Mouse (Mus musculus) thymus, adult 2 months (tissue): ENCODE measurements around the gene Dut. TPM values are rescaled to one million over a fixed set of nuclear protein-coding genes. Genes with fewer than 3 reads are reported as not detected.

ENCODE experiments used
- DNase-seq: peaks from one replicate; pipeline ENCODE4 v3.0.0; 2021
- H3K27ac ChIP-seq: fragments of 200-500 bp; 2 replicates; pipeline ENCODE4 v1.5.1; 2012; ENCODE audit warnings: low read length, control low read depth; ENCODE audit not compliant: control insufficient read depth, insufficient read depth
- H3K27me3 ChIP-seq: fragments of 200-500 bp; 2 replicates; pipeline ENCODE4 v1.6.1; 2012; ENCODE audit warnings: mild to moderate bottlenecking, low read length, moderate library complexity, mixed read lengths; ENCODE audit not compliant: control insufficient read depth, insufficient read depth
- H3K36me3 ChIP-seq: fragments of 200-500 bp; 2 replicates; pipeline ENCODE4 v1.6.1; 2012; ENCODE audit warnings: mild to moderate bottlenecking, low read length, moderate library complexity; ENCODE audit not compliant: control insufficient read depth, insufficient read depth
- H3K4me1 ChIP-seq: fragments of 200-500 bp; replicated peaks from 2 replicates; pipeline ENCODE4 v1.6.1; 2012; ENCODE audit warnings: low read length; ENCODE audit not compliant: control insufficient read depth, insufficient read depth
- H3K4me3 ChIP-seq: fragments of 200-500 bp; 2 replicates; pipeline ENCODE4 v1.5.1; 2012; ENCODE audit warnings: mild to moderate bottlenecking, low read length, control low read depth, moderate library complexity; ENCODE audit not compliant: control insufficient read depth, insufficient read depth
- CTCF ChIP-seq: fragments of 200-500 bp; IDR thresholded peaks from 2 replicates; pipeline ENCODE4 v1.5.1; 2012; ENCODE audit warnings: mild to moderate bottlenecking, control low read depth, low read length, moderate library complexity, borderline replicate concordance; ENCODE audit not compliant: control insufficient read depth, poor library complexity, insufficient read depth; ENCODE audit errors: extremely low read depth
- POLR2A ChIP-seq: fragments of 200-500 bp; IDR thresholded peaks from 2 replicates; pipeline ENCODE4 v1.6.1; 2012; ENCODE audit warnings: mild to moderate bottlenecking, low read length, control low read depth, moderate library complexity; ENCODE audit not compliant: control insufficient read depth, poor library complexity, insufficient read depth; ENCODE audit errors: extremely low read depth
- WGBS: fragments of 180-500 bp; shearing (Covaris S2); methylation state at CpG from one replicate; pipeline ENCODE4 v1.1.7; 2018; 5-methylcytosine and 5-hydroxymethylcytosine counted together
- polyA plus RNA-seq: library from polyadenylated mRNA; depleted of rRNA; stranded (reverse); fragments of >200 nt; gene quantifications from 2 replicates; pipeline ENCODE4 v1.2.3, GENCODE M21; 2012

The Dut gene
- polyA plus RNA-seq, 1 experiment, result 78.6 TPM

DNA sequence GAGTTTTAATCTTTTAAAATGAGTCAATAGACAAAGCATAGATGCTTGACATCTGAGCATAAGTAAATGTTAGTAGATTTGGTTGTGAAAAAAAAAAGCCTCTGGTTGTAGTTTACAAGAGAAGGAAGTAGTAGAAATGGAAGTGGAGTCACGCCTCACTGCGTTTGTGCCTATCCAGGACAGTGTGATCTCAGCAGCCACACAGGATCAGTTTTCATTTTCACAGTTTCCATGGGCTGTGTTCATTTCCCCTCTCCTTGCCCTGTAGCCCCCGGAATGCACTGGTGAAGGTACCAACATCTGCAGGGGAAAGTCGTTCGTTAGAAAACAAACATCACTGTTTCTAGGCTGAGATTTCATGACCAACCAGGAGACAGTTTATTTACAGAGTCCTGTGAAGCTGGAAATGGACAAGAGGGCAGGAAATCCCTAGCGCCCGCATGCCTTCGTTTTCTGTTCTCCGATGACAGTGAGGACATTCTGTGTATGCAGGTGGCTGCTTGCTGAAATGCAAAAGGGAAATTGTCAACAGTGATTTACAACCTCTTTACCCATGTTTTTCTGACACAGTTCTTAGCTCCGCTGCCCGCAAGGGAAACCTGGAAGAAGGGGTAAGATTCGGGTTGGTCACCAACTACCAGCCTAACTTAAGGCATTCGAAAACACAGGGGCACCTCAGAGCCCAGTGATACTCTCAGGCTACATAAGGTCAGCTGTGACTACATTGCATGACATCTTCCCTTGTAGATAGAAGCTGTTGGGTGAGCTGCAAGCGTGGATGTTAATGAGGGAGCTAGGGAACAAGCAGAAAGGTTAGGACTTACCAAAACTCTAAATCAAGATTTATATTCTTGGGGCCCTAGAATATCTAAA, 35.6 kb downstream of the Dut start:
- H3K27me3 ChIP-seq, result no peaks in the 10 kb centered on the region
- H3K27ac ChIP-seq, result no peak overlapping the region
- 13% methylated on average over 14 of the region's 14 CpGs for WGBS
- H3K36me3 ChIP-seq, result no peaks in the 10 kb centered on the region
- no peak overlapping the region for H3K4me3 ChIP-seq
- TF ChIP-seq CTCF, result no peak
- no peak for TF ChIP-seq POLR2A
- H3K4me1 ChIP-seq, result 0 out of 2 replicates have a peak, but pooled peaks cover 3% of the 10 kb centered on the region
- DNase-seq, result no peak

DNA sequence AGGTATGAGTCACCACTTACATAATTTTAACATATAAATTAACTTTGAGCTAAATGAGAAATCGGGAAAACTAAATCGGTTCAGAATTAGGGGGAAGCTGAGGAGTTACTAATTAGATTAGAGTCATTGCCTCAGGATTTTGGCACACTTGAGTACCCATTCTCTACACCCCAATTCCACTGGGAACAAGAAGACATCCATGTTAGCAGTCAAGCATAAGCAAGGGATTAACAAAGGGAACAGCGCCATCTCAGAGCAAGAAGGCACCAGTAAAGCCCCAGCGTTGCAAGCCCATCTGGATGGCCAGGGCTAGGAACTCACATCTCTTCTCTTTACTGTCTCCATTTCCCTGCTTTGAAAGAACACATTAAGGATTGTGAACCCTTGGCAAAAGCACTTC, 38.8 kb downstream of the Dut start:
- WGBS, result 94% methylated on average over 4 of the region's 4 CpGs
- Histone ChIP-seq H3K4me3 (no peak overlapping the region), H3K36me3 (no peaks in the 10 kb centered on the region), H3K27me3 (no peaks in the 10 kb centered on the region), H3K27ac (no peak overlapping the region), H3K4me1 (no peaks in the 10 kb centered on the region)
- no peak for TF ChIP-seq CTCF
- no peak for TF ChIP-seq POLR2A
- no peak for DNase-seq

DNA sequence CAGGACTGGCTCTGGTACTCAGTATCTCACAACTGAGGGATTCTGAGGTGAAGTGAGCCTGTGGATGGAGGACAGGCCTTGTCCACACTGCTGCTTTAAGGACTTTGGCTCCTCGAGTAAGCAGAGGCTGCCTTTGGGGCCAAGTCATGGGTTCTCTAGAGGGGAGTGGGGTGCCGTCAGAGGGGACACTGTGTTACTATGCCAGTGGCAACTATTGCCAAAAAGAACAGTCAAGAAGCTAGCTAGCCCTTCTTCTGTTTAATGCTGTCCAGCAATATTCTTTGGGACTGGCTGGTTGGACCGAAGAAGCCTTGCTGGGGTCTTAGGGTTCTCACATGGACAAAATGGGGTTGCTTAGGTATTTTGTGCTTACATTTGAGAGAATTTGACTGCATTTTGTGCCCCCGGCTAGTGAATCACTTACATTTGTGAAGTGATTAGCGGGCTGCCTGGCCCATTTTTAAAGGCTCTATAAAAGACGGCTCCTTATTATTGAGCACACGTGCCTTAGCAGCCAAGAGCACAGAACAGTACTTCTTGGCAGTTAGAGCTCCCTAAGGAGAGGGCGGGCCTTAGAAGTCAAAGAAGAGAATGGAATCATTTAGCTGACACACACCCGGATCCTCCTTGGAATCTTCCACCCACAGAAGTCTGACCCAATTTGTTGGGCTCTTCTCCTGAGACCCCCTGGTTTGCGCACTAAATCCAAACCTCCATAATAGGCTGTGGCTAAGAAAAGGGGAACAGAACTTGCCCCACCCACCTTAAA, 43.4 kb downstream of the Dut start:
- 92% methylated on average over 10 of the region's 10 CpGs for WGBS
- no peak for DNase-seq
- Histone ChIP-seq H3K4me1 (no peaks in the 10 kb centered on the region), H3K4me3 (no peak overlapping the region), H3K27me3 (no peaks in the 10 kb centered on the region), H3K27ac (no peak overlapping the region), H3K36me3 (no peaks in the 10 kb centered on the region)
- TF ChIP-seq CTCF (no peak), POLR2A (no peak)

DNA sequence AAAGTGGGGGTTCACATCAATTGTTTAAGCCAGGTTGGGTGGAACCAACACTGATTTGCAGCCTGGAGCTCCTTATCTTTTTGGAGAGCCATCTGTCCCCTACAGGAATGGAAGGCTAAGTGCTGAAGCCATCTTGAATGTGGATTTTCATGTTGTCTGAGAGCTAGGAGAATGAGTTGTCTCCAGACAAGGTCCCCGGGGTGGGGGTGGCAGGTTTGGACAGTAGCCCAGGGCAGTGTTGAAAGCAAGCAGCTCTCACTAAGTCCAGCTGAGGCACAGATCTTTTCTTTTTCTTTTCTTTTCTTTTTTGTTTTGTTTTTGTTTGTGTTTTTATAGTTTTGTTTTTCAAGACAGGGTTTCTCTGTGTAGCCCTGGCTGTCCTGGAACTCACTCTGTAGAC, 44.1 kb downstream of the Dut start:
- no peaks in the 10 kb centered on the region for H3K27me3 ChIP-seq
- no peak overlapping the region for H3K4me3 ChIP-seq
- no peak overlapping the region for H3K27ac ChIP-seq
- no peaks in the 10 kb centered on the region for H3K36me3 ChIP-seq
- 86% methylated on average over 1 of the region's 1 CpGs for WGBS
- no peak for DNase-seq
- TF ChIP-seq CTCF (no peak), POLR2A (no peak)
- H3K4me1 ChIP-seq, result no peaks in the 10 kb centered on the region

DNA sequence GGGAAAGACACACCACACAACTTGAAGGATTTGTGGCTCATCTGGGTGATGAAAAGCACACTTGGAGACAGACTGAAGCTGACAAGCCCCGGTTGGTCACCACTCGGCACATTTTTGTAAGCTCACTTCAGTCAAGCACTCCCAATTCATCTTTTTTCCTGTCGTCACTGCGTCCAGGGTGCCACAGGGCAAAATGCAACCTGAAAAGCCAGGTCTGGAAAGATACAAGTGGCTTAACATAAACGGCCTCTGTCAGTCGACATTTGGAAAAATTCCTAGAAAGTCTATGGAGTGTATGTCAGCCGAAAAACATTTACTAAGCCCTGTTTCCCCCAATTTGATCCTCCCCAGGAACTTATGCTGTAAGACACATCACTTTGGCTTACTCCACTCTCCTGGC, 45.6 kb downstream of the Dut start:
- Histone ChIP-seq H3K27me3 (no peaks in the 10 kb centered on the region), H3K27ac (no peak overlapping the region), H3K36me3 (no peaks in the 10 kb centered on the region), H3K4me3 (no peak overlapping the region), H3K4me1 (no peaks in the 10 kb centered on the region)
- TF ChIP-seq CTCF (no peak), POLR2A (no peak)
- no peak for DNase-seq
- 98% methylated on average over 7 of the region's 7 CpGs for WGBS

DNA sequence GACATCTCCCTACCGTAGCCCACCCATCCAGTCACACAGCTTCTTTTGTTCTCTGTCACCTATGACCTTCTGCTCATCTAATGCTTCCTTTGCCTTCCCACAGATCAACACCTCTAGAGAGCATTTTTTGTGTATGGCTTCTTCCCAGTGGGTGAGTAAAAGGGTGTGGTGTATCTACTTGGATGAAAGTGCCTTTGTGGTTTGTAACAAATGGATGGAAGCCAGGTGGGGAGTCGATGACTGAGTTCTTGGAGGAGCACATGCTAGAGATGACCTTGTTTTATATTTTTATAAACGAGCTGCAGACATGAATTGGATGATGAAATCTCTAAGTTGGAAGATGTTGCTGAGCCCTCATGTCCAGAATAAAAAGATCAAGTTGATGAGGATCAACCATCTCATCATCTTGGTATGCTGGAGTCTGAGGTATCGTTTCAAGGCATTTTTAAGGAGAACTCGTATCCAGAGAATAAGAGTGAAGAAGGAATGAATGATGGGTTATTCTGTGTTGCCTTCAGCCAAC, 47.0 kb downstream of the Dut start:
- DNase-seq, result no peak
- Histone ChIP-seq H3K27ac (no peak overlapping the region), H3K4me3 (no peak overlapping the region), H3K4me1 (peaks cover 4% of the 10 kb centered on the region; the same call in 1 of the 2 replicates), H3K27me3 (no peaks in the 10 kb centered on the region), H3K36me3 (no peaks in the 10 kb centered on the region)
- TF ChIP-seq POLR2A (no peak), CTCF (no peak)
- 86% methylated on average over 5 of the region's 5 CpGs for WGBS
